Mouse (Mus musculus) forebrain, embryonic 12.5 days (tissue): Measurements from ENCODE around the gene Atp2a1. TPM values are rescaled to one million over a fixed set of nuclear protein-coding genes. Genes with fewer than 3 reads are reported as not detected.

Experiments used
- ATAC-seq: fragments of 200-750 bp; cut with Nextera tagmentation; 2 replicates; pipeline ENCODE4 v1.8.0; 2017; ENCODE audit warnings: moderate TSS enrichment; ENCODE audit not compliant: low FRiP score
- H3K27ac ChIP-seq: fragments of 300-500 bp; sonication (generic); 2 replicates; pipeline ENCODE4 v1.5.1; 2016; ENCODE audit warnings: mild to moderate bottlenecking
- H3K27me3 ChIP-seq: fragments of 300-500 bp; sonication (generic); 2 replicates; pipeline ENCODE4 v1.6.1; 2016; ENCODE audit warnings: mild to moderate bottlenecking
- H3K36me3 ChIP-seq: fragments of 300-500 bp; sonication (generic); replicated peaks from 2 replicates; pipeline ENCODE4 v1.6.1; 2016; ENCODE audit warnings: mild to moderate bottlenecking
- H3K4me1 ChIP-seq: fragments of 300-500 bp; sonication (generic); 2 replicates; pipeline ENCODE4 v1.6.1; 2016
- H3K4me2 ChIP-seq: fragments of 300-500 bp; sonication (generic); 2 replicates; pipeline ENCODE4 v1.6.1; 2016; ENCODE audit warnings: mild to moderate bottlenecking, moderate library complexity
- H3K4me3 ChIP-seq: fragments of 300-500 bp; sonication (generic); replicated peaks from 2 replicates; pipeline ENCODE4 v1.5.1; 2016; ENCODE audit warnings: mild to moderate bottlenecking
- H3K9ac ChIP-seq: fragments of 300-500 bp; sonication (generic); 2 replicates; pipeline ENCODE4 v1.6.1; 2016; ENCODE audit warnings: mild to moderate bottlenecking
- H3K9me3 ChIP-seq: fragments of 300-500 bp; sonication (generic); 2 replicates; pipeline ENCODE4 v1.6.1; 2016
- WGBS: fragments of 180-500 bp; shearing (Covaris S2); methylation state at CpG from one replicate; pipeline ENCODE4 v1.1.7; 2016; 5-methylcytosine and 5-hydroxymethylcytosine counted together
- polyA plus RNA-seq: library from polyadenylated mRNA; unstranded; fragments of >200 nt; fragmentation: Nextera tagmentation; extraction: Ambion mirVana; gene quantifications from 2 replicates; pipeline ENCODE4 v1.2.1, GENCODE M21; 2016

Gene Atp2a1
- polyA plus RNA-seq, 1 experiment from 2014 or later: 0.43 TPM

DNA sequence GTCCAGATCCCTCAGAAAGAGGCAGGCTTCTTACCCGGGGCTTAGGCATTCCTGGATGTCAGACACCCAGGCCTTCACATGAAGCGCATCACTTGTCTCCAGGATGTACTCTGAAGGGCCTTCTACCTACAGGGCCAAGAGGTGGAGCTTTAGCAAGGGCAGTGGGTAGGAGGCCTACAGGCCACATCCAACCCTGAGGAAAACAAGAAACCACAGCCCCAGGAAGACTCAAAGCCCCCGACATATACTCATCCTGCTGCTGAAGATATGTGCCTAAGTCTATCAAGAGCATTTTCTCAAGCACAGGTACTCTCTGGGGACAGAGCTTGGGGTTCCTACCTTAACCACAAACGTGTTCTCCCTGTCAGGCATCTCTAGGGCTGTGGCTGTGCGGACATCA, 8.5 kb upstream of the Atp2a1 start:
- no peak for ATAC-seq
- 92% methylated on average over 5 of the region's 5 CpGs for WGBS
- Histone ChIP-seq H3K36me3 (peaks cover 65% of the 10 kb centered on the region), H3K27me3 (no peaks in the 10 kb centered on the region), H3K4me2 (no peak overlapping the region), H3K9me3 (no peaks in the 10 kb centered on the region), H3K4me1 (peaks cover 24% of the 10 kb centered on the region), H3K27ac (no peak overlapping the region), H3K9ac (no peak overlapping the region), H3K4me3 (no peak overlapping the region)

DNA sequence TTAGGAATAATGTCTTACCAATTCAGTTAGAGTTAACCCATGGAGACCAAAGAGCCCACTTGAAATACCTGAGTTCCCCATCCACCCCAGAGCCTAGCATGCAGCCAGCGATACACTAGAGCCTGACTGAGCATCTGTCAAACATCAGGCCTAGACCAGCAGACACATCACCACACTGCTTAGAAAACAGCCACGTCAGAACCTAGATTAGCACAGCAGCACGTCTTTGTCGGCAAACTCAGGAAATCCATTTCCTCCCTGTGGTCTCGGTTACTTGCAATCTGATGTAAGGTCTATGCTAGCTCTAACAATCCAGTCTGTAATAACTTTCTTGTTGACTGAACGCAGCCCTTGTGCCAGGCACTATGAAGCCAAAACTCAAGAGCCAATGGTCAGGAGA, 7.2 kb upstream of the Atp2a1 start:
- Histone ChIP-seq H3K9me3 (no peaks in the 10 kb centered on the region), H3K9ac (no peak overlapping the region), H3K4me2 (no peak overlapping the region), H3K4me1 (peaks cover 15% of the 10 kb centered on the region), H3K4me3 (no peak overlapping the region), H3K27ac (no peak overlapping the region), H3K36me3 (peaks cover 67% of the 10 kb centered on the region), H3K27me3 (no peaks in the 10 kb centered on the region)
- WGBS: 90% methylated on average over 6 of the region's 6 CpGs
- ATAC-seq: no peak

DNA sequence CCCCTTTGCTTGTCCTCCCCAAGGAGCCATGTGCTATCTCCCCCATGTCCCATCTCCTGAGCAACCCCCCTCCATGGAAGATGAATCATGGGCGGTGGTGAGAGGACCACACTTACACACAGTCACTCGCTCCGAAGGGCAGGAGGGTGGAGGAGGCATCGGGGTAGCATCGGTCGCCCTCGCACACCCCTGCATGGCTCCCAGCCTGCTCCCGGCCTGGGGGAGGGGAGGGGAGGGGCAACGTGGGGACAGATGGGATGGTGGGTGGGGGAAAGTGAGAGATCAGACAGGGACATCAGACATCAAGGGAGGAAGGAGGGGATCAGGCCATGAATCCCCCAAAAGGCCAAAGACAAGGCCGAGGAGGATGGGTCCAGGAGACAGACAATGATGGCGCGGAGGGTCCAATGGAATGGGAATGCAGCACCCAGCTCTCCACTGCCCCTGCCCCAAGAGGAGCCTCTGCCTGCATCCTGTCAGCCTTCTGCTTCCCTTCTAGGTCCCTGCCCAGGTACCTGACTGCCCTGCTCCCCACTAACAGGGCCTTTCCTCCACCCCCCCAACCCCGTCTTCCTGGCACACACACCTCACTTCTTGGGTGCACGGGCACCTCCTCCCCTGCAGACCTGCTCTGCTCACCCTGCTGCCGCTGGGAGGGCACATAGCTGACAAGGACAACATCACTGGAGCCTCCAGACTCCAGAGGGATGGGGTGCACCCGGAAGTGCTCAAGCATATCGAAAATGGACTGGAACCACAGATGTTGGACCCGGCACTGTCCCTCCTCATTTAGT, 5.1 kb upstream of the Atp2a1 start:
- ATAC-seq: no peak
- H3K27me3 ChIP-seq: no peaks in the 10 kb centered on the region
- 89% methylated on average over 15 of the region's 18 CpGs for WGBS
- H3K27ac ChIP-seq: no peak overlapping the region
- H3K36me3 ChIP-seq: peaks cover 67% of the 10 kb centered on the region
- no peak overlapping the region for H3K4me3 ChIP-seq
- H3K4me2 ChIP-seq: no peak overlapping the region
- H3K9me3 ChIP-seq: no peaks in the 10 kb centered on the region
- no peak overlapping the region for H3K9ac ChIP-seq
- peaks cover 1% of the 10 kb centered on the region; the same call in 1 of the 2 replicates for H3K4me1 ChIP-seq

DNA sequence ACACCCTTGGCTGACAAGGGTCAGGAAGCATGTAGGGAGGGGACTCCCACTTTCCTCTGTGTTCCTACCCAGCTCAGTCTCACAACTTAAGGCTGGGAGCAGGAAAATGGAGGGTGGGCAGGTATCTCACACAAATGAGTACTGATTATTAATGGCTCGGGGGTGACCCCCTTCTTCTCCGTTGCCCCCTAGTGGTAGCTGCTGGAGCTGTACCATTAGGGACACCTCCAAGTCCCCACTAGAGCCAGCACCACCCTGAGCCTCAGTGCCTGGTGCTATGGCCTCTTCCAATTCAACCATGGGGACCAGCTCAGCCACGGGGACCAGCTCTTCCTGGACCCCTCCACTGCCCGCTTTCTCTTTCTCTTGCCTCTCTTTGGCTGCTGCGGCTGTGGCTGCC, 4.4 kb upstream of the Atp2a1 start:
- Histone ChIP-seq H3K4me1 (no peaks in the 10 kb centered on the region), H3K9me3 (no peaks in the 10 kb centered on the region), H3K4me3 (no peak overlapping the region), H3K4me2 (no peak overlapping the region), H3K27ac (no peak overlapping the region), H3K36me3 (peaks cover 60% of the 10 kb centered on the region), H3K9ac (no peak overlapping the region), H3K27me3 (no peaks in the 10 kb centered on the region)
- WGBS: 62% methylated on average over 5 of the region's 5 CpGs
- no peak for ATAC-seq

DNA sequence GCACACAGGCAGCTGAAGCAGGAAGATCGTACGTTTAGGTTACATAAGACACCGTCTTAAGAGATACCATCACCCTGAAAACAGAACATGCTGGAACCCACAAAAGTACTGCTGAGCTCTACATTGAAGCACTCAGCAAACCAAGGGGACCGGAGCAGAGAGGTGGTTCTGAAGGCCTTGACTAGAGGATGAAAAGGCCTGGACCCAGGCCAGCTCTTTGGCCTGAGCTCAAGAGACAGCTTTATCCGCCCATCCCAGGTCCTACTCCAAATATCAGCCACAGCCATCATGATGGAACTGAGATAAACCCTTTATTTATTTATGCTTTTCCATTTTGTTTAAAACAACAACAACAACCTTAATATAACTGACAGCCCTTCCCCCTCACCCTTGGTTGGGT, 3.8 kb upstream of the Atp2a1 start:
- H3K9ac ChIP-seq: no peak overlapping the region
- no peak overlapping the region for H3K27ac ChIP-seq
- peaks cover 55% of the 10 kb centered on the region for H3K36me3 ChIP-seq
- H3K27me3 ChIP-seq: no peaks in the 10 kb centered on the region
- no peak overlapping the region for H3K4me2 ChIP-seq
- no peak overlapping the region for H3K4me3 ChIP-seq
- ATAC-seq: no peak
- no peaks in the 10 kb centered on the region for H3K9me3 ChIP-seq
- 94% methylated on average over 5 of the region's 5 CpGs for WGBS
- H3K4me1 ChIP-seq: no peaks in the 10 kb centered on the region

DNA sequence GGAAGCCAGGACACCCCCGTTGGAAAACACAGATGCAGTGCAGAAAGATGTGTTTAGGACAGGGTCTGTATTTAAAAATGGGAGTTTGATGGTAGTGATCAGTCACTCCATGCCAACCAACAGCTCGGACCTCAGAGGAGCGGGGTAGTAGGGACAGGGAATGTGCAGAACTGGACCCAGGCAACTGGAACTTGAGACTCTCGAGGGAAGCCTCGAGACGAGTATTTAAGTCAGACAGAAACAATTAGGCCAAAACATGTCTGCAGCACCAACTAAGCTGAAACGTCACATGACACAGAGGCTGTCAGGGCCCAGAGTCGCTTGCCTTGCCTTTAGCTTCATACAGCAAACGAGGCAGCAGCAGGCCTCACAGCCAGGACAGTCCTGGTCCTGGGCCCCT, 3.2 kb upstream of the Atp2a1 start:
- H3K9ac ChIP-seq: no peak overlapping the region
- WGBS: 79% methylated on average over 9 of the region's 9 CpGs
- peaks cover 3% of the 10 kb centered on the region; the same call in 1 of the 2 replicates for H3K27me3 ChIP-seq
- no peaks in the 10 kb centered on the region for H3K9me3 ChIP-seq
- no peak overlapping the region for H3K27ac ChIP-seq
- no peak overlapping the region for H3K4me2 ChIP-seq
- no peak for ATAC-seq
- H3K4me1 ChIP-seq: no peaks in the 10 kb centered on the region
- no peak overlapping the region for H3K4me3 ChIP-seq
- H3K36me3 ChIP-seq: peaks cover 49% of the 10 kb centered on the region

DNA sequence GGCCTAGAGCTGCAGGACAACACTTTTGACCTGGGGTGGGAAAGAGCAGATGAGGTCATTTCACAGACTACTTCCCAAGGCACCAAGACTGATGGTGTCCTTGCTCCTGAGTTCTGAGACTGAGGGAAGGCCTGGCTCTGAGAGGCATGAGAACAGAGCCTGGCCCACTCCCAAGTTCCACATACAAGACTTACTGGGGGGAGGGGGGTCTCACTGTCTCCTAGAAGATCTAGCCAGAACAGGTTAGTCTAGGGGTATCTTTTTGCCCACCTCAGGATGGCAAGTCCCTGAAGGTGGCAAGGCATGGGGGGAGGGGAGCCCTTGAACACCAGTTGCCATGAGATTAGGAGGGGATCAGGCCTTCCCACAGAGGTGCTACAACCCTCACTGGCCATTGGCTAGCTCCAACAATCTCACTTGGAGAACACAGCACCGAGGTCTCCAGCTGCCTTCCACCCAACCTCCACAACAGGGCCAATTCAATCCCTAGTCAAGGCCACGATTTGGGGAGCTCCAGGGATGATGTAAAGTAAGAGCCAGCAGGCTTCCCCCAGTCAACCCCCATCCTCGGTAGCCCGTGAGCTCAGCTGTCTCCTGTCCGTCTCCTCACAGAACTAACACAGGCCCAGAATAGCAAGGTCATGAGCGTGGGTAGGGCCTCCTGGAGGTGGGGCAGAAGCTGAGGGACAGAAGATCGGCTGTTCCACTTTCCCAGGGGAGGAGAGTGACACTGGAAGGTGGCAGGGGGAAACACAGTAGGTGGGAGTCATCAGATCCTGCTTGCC, 2.5 kb upstream of the Atp2a1 start:
- WGBS: 64% methylated on average over 7 of the region's 7 CpGs
- peaks cover 3% of the 10 kb centered on the region; the same call in 1 of the 2 replicates for H3K27me3 ChIP-seq
- H3K9ac ChIP-seq: no peak overlapping the region
- no peak for ATAC-seq
- H3K4me2 ChIP-seq: no peak overlapping the region
- no peak overlapping the region for H3K27ac ChIP-seq
- H3K36me3 ChIP-seq: peaks cover 43% of the 10 kb centered on the region
- no peaks in the 10 kb centered on the region for H3K9me3 ChIP-seq
- H3K4me1 ChIP-seq: no peaks in the 10 kb centered on the region
- no peak overlapping the region for H3K4me3 ChIP-seq

DNA sequence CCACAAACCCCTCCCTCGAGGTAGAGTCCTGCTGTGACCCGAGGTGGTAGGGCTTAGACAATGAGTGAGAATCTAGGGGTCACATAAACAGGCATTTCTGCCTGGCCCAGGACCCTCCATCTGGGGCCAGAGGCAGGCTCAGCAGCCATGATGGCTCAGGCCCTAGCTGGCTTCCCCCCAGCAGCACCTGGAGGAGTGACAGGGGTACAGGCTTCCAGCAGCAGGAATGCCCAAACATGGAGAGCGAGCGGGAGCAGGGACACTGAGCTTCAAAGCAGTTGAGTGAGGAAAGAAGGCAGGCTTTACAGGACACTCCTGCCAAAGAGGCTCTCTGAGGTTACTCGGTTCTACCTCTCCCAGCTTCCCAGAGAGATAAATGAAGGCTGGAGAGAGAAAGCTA, 1.9 kb upstream of the Atp2a1 start:
- Histone ChIP-seq H3K4me2 (no peak overlapping the region), H3K4me1 (no peaks in the 10 kb centered on the region), H3K4me3 (no peak overlapping the region), H3K36me3 (peaks cover 37% of the 10 kb centered on the region), H3K27me3 (peaks cover 3% of the 10 kb centered on the region; the same call in 1 of the 2 replicates), H3K9me3 (no peaks in the 10 kb centered on the region), H3K27ac (no peak overlapping the region), H3K9ac (no peak overlapping the region)
- WGBS: 43% methylated on average over 5 of the region's 5 CpGs
- ATAC-seq: no peak

DNA sequence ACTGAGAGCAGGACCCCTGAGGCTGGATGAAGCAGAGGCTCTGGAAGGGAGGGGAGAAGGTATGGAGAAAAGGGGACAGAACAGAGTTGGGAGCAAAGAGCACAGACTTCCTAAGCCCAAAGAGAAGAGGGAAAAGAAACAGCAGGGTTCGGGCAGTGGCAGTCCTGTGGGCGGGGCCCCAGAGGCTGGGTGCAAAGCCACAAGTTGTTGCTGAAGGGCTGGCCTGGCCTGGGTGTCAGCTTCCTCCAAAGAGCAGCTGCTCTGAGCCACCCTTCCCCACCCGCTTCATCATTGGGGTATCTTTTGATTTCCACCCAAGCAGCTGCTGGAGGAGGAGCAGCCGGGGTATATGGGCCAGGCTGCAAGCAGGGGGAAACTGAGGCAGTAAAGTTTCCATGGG, 1.2 kb upstream of the Atp2a1 start:
- no peaks in the 10 kb centered on the region for H3K4me1 ChIP-seq
- 66% methylated on average over 4 of the region's 4 CpGs for whole genome bisulfite sequencing
- peaks cover 30% of the 10 kb centered on the region for H3K36me3 ChIP-seq
- ATAC-seq: no peak
- H3K4me2 ChIP-seq: no peak overlapping the region
- peaks cover 3% of the 10 kb centered on the region; the same call in 1 of the 2 replicates for H3K27me3 ChIP-seq
- no peak overlapping the region for H3K27ac ChIP-seq
- no peak overlapping the region for H3K4me3 ChIP-seq
- no peaks in the 10 kb centered on the region for H3K9me3 ChIP-seq
- no peak overlapping the region for H3K9ac ChIP-seq

DNA sequence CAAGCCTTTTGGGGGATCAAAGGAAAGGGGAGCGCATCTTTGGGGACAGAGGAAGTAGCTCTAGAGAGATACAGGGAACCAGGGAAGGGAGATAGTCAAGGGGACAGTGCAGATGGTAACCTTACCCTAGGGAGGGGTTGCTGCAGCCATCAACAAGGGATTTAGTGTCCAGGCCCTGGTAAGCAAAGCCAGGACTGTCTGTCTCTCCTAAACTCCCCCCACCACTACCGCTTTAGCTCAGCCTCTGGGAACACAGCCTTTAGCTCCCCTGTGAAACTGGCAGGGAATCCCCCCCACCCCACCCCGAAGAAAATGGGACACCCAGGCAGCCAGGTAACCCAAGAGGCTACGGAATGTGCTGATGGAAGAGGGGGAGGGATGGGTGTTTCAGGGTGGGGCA, 639 bp upstream of the Atp2a1 start:
- no peak for ATAC-seq
- Histone ChIP-seq H3K36me3 (peaks cover 24% of the 10 kb centered on the region), H3K27ac (no peak overlapping the region), H3K9me3 (no peaks in the 10 kb centered on the region), H3K4me1 (no peaks in the 10 kb centered on the region), H3K4me2 (no peak overlapping the region), H3K4me3 (no peak overlapping the region), H3K9ac (no peak overlapping the region), H3K27me3 (peaks cover 3% of the 10 kb centered on the region; the same call in 1 of the 2 replicates)
- WGBS: 67% methylated on average over 4 of the region's 4 CpGs

DNA sequence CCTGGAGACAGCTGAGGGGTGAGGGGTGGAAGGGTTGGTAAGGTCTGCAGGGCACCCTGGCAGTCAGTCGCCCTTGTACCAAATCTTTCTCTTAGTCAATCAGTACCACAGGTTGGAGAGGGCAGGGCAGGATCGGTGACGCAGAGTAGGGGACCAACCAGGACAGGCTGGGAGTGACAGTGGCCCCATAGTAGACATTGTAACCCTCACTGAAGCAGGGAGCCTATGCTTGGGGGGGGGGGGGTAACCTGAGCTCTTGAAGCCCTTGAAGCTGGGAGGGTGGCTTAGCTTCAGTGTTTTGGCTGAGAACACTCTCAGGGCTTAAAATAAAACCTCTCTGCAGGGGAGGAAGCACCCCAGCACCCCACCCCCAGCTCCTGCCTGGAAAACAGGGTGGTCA, 1.3 kb downstream of the Atp2a1 start:
- H3K27ac ChIP-seq: no peak overlapping the region
- 53% methylated on average over 3 of the region's 3 CpGs for WGBS
- H3K9ac ChIP-seq: no peak overlapping the region
- no peak overlapping the region for H3K4me2 ChIP-seq
- H3K4me3 ChIP-seq: no peak overlapping the region
- H3K36me3 ChIP-seq: peaks cover 5% of the 10 kb centered on the region
- no peak for ATAC-seq
- no peaks in the 10 kb centered on the region for H3K9me3 ChIP-seq
- H3K4me1 ChIP-seq: no peaks in the 10 kb centered on the region
- H3K27me3 ChIP-seq: peaks cover 3% of the 10 kb centered on the region; the same call in 1 of the 2 replicates

DNA sequence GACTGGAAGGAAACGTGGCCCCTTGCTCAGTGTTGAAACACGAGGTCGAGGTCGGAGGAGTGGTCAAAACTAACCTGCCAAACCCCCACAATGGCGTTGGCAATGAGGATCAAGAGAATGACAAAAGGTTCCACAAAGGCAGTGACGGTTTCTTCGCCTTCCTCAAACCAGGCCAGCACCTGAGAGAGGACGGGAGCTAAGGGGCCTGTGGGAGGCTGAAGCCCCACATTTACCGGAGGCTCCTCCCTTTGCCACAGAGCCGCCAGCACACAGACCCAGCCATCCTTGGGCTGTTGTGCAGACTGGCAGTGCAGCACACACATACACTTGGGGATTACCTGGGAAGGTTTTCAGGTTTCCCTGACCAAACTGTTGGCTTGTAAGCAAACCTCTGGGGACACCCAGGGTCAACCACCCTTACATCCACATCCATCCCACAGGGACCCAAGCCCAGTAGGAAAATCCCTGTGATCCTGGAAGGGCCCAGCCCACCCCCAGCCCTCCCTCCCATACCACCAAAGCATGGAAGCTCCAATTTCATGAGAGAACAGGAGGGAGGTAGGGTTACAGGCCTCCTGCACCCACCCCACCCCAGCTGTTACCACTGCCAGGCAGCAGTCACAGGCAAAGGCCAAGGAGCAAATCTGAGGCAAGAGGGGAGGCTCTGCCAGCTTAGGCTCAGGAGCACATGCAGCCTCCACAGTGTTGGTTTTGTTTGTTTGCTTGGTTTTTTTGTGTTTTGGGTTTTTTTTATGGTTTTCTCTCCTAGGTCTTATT, 2.1 kb downstream of the Atp2a1 start:
- no peak for ATAC-seq

More for the DNA sequence above, 2.1 kb downstream of the Atp2a1 start:
- no peaks in the 10 kb centered on the region for H3K4me1 ChIP-seq
- H3K9ac ChIP-seq: no peak overlapping the region
- H3K9me3 ChIP-seq: no peaks in the 10 kb centered on the region
- no peak overlapping the region for H3K27ac ChIP-seq
- H3K4me2 ChIP-seq: no peak overlapping the region
- 57% methylated on average over 10 of the region's 10 CpGs for WGBS
- H3K27me3 ChIP-seq: peaks cover 3% of the 10 kb centered on the region; the same call in 1 of the 2 replicates
- no peaks in the 10 kb centered on the region for H3K36me3 ChIP-seq
- H3K4me3 ChIP-seq: no peak overlapping the region
